Mouse (Mus musculus): ENCODE data around the gene Sorcs1.
A peak's percentile ranks its signal among the peaks of the same experiment; 100 is the strongest.

The Sorcs1 gene

DNA sequence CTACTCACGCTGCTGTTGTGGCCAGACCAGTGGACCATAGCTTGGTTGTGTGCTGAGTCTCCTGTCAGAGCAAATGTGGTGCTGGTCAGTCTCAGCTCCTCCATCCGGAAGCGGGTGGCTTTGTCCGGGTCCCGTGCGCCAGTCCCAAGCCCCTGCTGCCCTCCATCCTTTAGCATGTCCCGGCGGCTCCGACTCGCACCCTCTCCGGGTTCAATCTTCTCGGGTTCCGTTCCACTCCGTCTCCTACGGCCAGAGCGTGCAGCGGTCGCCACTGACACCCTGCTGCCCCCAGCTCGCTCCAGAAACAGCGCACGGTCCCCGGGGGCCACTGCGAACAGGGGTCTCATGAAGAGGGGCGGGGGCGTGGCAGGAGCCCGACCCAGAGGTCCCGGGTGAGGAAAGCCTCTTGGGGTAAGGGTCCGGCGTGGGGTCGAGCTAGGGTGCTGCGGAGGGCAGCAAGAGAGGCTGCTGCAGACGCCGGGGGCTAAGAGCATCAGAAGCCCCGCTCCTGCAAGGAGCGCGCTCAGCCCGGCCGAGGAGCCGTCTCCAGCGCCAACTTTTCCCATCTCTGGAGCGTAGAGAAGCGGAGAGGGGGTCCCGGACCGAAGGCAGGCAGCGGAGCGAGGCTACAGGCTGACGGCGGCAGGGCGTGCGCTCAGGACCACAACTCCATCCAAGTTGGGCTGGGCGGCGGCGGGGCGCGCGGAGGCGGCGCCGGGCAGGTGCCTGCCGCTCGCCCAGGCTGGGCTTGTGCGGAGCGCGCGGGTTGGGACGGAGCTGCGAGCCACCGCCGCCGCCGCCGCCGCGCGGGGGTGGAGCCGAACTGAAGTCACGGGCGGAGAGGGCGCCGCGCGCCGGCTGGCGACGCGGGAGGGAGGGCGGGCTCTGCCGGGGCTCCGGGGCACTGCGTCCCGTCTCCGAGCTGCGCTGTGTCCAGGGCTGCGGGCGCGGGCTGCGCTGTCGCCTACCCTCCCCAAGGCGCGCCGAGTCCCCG, at the start of gene Sorcs1:
Sorcs1 (minus strand) TSS at position 744 of the 994 bp plus-strand sequence.
- DNase-seq, result peak; percentile 33

DNA sequence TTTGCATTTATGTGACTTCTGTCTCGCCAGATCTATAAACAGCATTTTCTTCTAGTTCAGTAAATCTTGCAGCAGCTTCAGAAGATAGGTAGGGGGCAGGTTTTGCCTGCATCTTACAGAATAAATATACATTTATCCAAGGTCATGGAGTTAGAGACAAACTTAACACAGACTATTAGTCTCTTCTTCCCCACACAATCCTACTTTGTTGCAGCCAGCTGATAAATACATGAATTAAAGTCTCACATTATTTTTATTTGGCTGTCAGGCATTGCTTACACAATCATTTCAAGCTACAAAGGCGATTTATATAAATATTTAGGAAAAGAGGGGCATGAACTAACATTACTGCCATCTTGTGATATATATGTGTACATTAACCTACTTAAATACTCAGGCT, 4.8 kb upstream of the Sorcs1 start:
- no peak for DNase-seq

DNA sequence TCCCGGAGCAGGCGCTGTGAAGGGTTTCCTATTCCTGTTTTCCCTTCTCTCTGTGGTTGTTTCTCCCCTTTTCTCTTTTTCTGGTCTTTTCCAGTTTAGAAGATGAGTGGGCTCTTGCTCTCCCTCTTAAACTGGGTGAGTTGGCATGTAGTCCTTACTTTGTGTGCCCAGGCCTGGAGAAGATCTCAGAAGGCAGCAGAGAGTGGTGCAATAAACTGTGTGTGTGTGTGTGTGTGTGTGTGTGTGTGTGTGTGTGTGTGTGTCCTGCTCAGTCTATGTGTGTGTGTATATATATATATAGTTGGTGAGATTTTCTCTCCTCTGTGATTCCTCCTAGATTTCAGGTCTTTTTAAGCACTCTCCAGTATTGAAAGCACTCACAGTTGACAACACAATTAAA, 500 bp upstream of the Sorcs1 start:
- no peak for DNase-seq

DNA sequence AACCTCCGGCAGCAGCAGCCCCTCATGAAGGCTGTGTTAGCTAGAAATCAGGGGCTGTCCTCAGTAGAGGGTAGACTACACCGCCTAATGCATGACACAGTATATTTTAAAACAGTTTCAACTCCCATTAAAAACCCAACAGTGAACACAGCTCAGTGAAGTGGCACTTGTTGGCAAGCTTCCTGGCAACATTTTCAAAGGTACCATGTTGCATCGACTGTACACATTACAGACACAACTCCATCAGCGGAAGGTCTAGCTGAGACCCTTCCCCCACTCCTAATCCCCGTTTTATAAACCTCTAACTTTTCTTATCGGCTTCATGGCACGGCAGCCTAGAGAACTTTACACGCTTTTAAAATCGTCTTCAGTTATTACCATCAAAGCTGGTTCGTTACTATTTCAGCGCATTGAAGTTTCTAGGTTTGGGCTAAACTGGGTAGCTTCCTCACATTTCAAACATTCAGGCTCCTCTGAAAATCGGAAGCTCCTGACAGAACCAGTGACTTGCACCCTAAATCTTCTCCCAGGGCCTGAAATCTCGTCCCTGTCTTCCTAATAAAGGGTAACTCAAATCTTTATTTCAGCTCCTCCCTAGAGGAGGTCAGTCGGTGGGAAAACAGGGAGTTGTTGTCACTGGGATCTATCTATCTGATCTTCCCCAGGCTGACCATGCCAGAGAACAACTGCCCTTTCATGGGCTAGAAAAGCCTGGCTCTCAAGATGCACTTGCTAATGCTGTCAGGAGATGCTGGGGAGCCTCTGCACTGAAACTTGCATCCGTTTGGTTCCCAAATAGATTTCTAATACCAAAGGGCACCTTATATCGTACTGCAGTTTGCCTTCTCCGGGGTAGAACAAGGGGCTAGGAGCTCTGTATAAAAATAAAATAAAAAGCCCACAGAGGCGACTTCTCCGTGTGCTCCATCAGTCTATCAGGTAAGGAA, 1.6 kb downstream of the Sorcs1 start:
- DNase-seq, result no peak

DNA sequence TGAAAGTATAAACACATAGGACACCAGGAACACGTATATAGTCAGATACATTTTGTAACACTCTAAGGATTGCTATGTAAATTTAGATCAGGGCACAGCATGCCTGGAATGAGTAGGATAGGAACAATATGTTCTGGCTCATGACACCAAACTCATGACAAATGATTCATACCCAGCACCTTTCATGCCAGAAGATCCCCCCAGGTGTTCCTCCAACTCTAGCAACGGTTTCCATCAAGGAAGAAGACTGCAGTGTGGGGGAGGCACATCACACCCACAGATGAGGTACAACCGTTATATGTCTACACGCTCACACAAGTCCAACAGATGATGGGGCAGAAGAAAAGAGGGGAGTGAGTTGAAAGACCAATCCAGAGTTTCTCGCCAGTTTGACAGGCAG, 3.5 kb downstream of the Sorcs1 start:
- no peak for DNase-seq

DNA sequence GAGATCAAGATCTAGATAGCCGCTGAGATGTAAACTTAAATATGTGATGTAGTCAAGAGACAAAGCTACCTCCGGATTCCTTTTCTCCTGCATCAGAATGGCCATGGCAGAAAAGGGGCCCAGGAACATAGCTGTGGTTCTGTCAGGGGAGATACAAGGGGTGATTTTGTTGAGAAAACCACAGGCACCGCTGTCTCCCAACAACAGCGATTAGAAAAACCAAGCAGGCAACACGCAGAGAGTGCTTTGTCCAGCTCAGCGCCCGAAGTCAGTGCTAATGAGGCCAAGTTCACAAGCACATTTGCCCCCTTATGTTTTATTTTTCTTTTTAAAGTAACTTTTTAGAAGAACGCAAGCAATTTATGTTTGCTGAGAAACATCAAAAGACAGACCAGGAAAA, 10.9 kb downstream of the Sorcs1 start:
- no peak for DNase-seq

GRCm38 (mm10) chr19:50664311-50664710, 14.1 kb downstream of the Sorcs1 start:
- no peak for DNase-seq

GRCm38 (mm10) chr19:50659144-50659543, 19.3 kb downstream of the Sorcs1 start:
- no peak for DNase-seq

GRCm38 (mm10) chr19:50652750-50653149, 25.7 kb downstream of the Sorcs1 start:
- DNase-seq, result no peak

DNA sequence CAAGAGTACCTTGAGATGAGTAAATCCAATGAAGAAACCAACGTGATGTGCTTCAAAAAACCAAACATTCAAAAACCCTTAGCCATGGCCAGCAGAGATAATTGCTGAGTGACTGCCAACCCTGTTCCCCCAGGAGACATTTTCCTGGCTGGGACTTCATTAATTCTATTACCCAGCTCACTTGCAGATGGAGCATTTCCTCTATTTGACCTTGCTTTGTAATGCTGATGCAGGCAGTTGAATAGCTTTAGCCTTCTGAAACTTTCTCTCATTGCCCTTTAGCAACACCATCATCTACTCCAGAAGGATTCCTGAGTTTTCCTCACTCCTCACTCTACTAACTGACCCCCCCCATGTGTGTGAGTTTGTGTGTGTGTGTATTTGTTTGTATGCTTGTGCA, 34.6 kb downstream of the Sorcs1 start:
- no peak for DNase-seq

DNA sequence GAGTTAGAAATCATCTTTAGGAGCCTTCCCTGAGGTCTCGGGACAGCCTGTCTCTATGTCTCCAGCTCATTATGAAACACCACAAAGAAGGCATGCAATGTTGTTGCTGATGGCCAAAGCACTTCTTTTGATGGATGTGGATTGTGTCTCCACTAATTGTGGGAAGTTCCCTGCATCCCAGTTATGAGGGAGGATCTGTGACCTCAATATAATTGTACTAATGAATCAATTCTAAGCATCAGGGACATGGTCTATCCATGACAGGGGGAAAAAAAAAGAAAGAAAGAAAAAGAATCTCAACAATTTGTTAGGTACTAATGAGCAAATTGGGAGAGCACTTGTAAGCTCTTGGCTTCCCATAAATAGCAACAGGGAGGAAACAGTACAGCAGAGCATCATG, 36.3 kb downstream of the Sorcs1 start:
- no peak for DNase-seq

DNA sequence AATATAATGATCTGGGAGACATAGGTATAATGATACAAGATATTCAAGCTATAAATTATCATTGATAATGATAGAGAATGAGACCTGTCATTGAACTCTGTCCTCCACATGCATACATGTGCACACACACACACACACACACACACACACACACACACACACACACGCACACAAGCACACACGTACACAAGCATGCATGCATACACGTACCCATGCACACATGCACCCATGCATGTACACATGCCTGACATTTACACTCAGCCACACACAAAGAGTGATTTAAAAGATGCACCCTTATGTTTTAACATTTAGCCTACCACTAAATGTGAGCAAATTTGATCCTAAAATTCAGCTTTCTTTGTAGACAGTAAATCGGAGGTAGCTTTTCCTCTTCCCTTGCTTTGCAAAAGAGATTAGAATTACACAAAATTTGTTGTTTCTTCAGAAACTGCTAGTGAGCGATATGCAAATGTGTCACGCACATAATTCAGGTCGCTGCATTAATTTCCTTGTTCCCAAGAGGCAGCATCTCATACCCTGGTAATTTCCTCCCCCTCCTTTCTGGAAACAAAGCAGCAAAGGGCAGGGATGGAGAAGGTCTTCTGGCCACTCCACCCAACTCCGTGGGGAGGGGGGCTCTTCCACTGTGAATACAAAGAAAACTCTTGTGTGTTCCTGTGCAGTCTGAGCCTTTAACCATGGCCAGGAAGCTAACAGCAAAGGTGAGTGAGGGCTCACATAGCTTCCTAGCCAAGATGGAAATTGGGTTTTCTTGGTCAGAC, 38.0 kb downstream of the Sorcs1 start:
- DNase-seq, result no peak

DNA sequence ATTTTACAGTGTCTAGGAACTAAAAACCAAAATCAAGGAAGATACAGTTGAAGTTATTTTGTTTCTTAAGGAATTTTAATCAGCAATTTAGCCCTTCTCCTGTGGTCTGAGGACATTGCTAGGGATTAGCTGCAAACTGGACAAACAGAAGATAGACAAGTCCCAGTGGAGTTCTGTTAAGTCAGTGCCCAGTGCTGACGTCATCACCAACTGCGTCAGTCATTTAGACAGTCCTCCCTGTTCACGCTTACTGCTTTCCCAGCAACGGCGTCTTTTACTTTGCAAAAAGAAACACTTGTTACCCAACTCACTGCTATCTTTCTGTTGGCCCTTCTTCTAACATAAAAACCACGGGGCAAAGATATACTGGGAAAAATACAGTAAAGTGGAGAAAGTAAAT, 40.3 kb downstream of the Sorcs1 start:
- no peak for DNase-seq

DNA sequence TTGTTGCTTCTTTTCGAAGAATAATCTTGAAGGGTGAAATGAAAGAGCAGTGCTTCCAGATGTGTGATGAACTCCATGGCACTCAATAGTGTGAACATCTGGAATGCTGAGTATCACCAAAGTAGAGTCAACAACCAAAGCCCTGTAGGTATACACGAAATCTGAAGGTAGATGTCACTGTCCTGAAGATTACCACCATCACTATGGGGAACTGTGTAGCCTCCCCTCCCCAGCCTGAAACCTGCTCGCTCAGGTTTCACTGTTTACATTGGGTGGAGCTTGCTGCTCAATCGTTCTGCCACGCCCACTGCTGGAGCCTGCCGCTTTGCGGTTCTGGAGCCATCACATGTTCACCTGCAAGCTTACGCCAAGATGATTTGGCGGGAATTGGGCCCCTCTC, 64.4 kb downstream of the Sorcs1 start:
- DNase-seq, result no peak

- DNase-seq, result no peak
These were observed 66.8 kb downstream of the Sorcs1 start for GRCm38 (mm10) chr19:50611619-50612018.

DNA sequence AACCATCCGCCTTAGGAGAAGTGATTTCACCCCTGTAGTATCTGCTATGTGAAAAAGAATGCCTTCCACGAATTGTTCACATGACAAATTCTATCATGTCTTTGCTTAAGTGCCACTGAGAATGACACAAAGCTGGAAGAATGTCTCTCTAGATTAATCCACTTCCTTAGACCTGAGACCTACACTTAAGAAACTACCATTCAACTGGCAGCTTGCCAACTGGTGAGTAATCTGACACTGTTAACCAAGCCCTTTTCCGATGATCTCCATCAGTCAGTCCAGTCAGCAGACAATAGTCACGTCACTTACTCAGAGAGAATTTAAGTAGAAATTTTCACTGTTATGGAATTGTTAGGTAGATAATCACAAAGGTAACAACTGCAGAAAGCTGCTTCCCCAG, 74.6 kb downstream of the Sorcs1 start:
- DNase-seq, result no peak

GRCm38 (mm10) chr19:50603380-50603779, 75.1 kb downstream of the Sorcs1 start:
- no peak for DNase-seq

- DNase-seq, result no peak
These were observed 81.1 kb downstream of the Sorcs1 start for GRCm38 (mm10) chr19:50597300-50597699.

GRCm38 (mm10) chr19:50586182-50586581, 92.3 kb downstream of the Sorcs1 start:
- no peak for DNase-seq

- DNase-seq, result no peak
These were observed 95.5 kb downstream of the Sorcs1 start for GRCm38 (mm10) chr19:50582952-50583351.

DNA sequence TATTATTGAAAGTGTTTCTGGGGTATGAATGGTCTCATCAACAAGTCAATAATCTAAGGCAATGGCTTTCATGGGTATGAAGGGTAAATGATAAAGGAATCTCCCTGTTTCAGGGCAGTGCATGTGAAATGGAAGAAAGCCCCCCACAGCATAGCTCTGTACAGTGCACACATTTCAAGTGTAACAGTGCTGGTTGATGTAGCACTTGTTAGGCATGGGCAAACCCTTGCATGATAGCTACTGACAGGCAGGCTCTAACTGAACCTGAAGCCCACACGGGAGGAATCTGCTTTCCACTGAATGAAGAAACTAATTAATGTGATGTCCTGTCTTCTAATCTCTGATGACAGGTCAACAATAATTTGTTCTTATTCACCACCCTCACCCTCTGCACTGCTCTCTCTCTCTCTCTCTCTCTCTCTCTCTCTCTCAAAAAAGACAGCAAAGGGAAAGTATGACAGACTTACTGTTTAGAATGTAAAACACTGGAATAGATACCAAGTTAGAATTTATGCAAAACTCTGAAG, 108.7 kb downstream of the Sorcs1 start:
- no peak for DNase-seq

DNA sequence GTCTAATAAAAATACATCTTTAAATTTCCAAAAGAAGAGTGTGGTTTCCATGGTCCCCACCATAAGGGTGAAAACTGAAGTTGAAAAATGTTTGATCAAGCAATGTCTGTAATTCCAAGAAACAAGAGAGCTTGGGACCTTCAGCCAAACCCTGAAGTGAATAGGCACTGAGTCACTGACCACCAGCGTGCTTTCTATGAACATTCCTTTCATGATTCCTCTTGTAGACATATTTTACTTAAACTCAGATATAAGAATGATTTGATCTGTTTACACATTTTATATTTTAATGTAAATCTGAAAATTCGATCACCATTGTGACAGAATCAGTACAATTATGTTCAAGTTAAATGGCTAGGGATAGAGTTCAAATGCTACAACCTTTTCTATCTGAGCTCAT, 112.1 kb downstream of the Sorcs1 start:
- DNase-seq, result no peak

- no peak for DNase-seq
These were observed 119.7 kb downstream of the Sorcs1 start for GRCm38 (mm10) chr19:50558771-50559170.
